Mouse (Mus musculus): Measurements from ENCODE around the gene Shc4. TPM values are rescaled to one million over a fixed set of nuclear protein-coding genes. Genes with fewer than 3 reads are reported as not detected.

Gene Shc4
- 2.7 and 2.9 TPM in 2 replicates for polyA plus RNA-seq (2012; rRNA removed)

DNA sequence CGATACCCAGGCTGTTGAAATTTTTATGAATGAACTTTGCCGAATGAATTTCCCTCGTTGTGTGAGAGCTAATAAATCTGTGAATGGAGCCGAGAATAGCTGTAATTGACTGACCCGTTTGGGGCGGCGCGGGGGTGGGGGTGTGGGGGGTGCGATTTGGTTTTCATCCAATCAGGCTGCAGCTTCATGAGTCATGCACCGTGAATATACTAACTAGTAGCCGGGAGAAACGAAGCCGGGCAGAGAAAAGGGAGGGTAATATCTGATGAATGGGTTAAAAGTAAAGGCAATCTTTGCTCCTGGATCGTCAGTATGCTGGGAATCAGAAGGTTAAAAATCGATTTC is at the start of gene Shc4:
Gene Shc4 (minus strand): TSS at position 63 of the 345 bp plus-strand sequence.

GRCm38 (mm10) chr2:125672957-125673631 is 50.9 kb downstream of the Shc4 start, which contains the start of gene Eid1:
Gene Eid1 (plus strand): TSS chr2:125673095.

GRCm38 (mm10) chr2:125624837-125625351 is 99.1 kb downstream of the Shc4 start, which contains the start of gene Cep152:
Gene Cep152 (minus strand): TSS chr2:125625113.

Other genes with a start within 250 kb of the Shc4 start
- 0.08 and 0.11 TPM in 2 replicates for gene Gm9913, start 219.1 kb downstream of the Shc4 start, polyA plus RNA-seq (2012; rRNA removed)
- gene Fbn1, start 216.2 kb downstream of the Shc4 start, polyA plus RNA-seq (2012; rRNA removed), result 5.5 and 6.2 TPM in 2 replicates
- gene Cep152, start 99.0 kb downstream of the Shc4 start, polyA plus RNA-seq (2012; rRNA removed), result 2.9 and 3.5 TPM in 2 replicates
- 342 and 357 TPM in 2 replicates for gene Eid1, start 51.1 kb downstream of the Shc4 start, polyA plus RNA-seq (2012; rRNA removed)
- gene Secisbp2l, start 58.7 kb upstream of the Shc4 start, polyA plus RNA-seq (2012; rRNA removed), result 18.3 and 19.0 TPM in 2 replicates
- 23.8 and 24.7 TPM in 2 replicates for gene Galk2, start 135.0 kb upstream of the Shc4 start, polyA plus RNA-seq (2012; rRNA removed)
- gene Cops2, start 135.0 kb upstream of the Shc4 start, polyA plus RNA-seq (2012; rRNA removed), result 62.5 and 70.4 TPM in 2 replicates

Measured in central nervous system, embryonic 18 days (tissue).